Mouse (Mus musculus): Measurements from ENCODE around the gene Mri1. TPM values are rescaled to one million over a fixed set of nuclear protein-coding genes. Genes with fewer than 3 reads are reported as not detected.
A peak's percentile ranks its signal among the peaks of the same experiment; 100 is the strongest.

Gene Mri1
- polyA plus RNA-seq, 1 experiment from 2014 or later, result 45.4 TPM

DNA sequence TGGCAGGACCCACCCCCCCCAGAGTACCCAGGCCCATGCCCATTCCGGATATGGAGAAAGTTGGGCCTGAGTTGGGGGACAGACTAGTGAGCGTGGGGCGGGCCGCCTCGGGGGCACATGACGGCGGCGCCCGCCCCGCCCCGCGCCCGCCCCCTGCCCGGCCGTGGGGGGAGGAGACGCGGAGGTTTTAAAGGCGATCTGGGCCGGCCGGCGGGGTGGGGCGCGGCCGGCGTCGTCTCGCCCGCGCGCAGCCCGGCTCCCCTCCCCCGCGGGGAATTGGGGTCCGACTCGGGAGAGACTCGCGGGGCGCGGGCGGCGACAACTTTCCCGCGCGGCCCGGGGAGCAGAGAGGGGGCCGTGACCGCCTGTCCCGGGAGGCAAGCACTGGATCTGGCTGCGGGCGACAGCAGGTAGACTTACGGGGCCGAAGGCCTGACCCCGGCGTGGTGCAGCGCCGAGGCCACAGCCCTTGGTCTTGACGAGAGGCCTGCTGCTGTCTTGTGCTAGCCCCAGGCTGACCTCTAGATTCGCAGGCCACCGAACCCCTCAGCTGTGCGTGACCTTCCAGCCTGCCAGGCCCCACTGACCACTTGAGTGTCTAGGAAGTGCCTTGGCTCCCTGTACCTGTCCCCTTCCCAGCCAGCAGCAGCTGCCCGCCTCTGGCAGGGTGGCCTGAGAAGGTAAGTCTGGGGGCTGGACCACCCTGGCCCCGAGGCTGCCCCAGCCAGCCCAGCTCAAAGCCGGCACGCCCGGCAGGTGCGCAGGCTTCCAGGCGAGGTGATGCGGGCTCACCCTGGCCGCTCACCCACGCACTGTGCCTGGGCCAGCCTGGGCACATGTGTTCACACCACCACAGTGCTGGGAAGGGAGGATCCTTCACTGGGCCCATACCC is 56.2 kb downstream of the Mri1 start:
- Histone ChIP-seq H3K27ac (replicated peaks in 1 of 2; ENCODE audit: control insufficient read depth in 1 of 2, insufficient read depth in 1 of 2, low read depth in 2 of 2, low read length in 2 of 2) (peak overlapping the region; percentile 98 to 99), H3K27me3 (ENCODE audit: control insufficient read depth, insufficient read depth, low read length) (no peaks in the 10 kb centered on the region), H3K9me3 (ENCODE audit: control insufficient read depth, low read length) (no peaks in the 10 kb centered on the region), H3K4me3 (ENCODE audit: control insufficient read depth in 1 of 2, insufficient read depth in 1 of 2, low read depth in 1 of 2, low read length in 2 of 2) (peak overlapping the region; percentile 64 to 83), H3K9ac (ENCODE audit: low read length) (peak overlapping the region; percentile 95), H3K4me2 (ENCODE audit: low read length) (peak overlapping the region; percentile 91), H3K36me3 (ENCODE audit: control insufficient read depth, insufficient read depth, low read length) (peaks cover 20% of the 10 kb centered on the region), H3K4me1 (ENCODE audit: control insufficient read depth in 2 of 2, insufficient read depth in 2 of 2, low read length in 2 of 2) (peaks cover 41 to 55% of the 10 kb centered on the region in 2 experiments)
- ATAC-seq (ENCODE audit: insufficient number of reproducible peaks, insufficient read depth, low FRiP score, low read depth), result peak; percentile 35
- WGBS, result 3% methylated on average over 51 of the region's 70 CpGs

DNA sequence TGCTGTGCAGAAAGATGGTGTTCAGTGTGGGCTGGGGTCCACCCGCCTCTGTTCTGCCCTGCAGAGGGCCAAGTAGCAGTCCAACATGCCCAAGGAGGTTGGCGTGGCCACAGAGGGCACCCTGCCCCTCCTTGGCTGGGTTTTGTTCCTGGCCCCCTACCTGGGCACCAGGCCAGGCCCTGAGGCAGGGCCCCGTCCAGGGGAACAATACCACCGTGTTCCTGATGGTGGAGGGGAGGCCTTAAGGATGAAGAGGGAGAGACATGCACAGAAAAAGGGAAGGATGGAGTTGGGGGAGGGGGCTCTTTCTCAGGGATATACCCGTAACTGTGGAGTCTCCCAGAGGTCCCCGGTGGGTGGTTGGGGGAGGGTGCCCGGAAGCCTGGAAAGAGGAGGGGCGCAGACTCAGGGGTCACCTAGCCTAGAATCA is 57.0 kb downstream of the Mri1 start:
- H3K4me2 ChIP-seq (ENCODE audit: low read length), result peak overlapping the region; percentile 91
- no peaks in the 10 kb centered on the region for H3K9me3 ChIP-seq (ENCODE audit: control insufficient read depth, low read length)
- H3K27ac ChIP-seq (replicated peaks in 1 of 2; ENCODE audit: control insufficient read depth in 1 of 2, insufficient read depth in 1 of 2, low read depth in 2 of 2, low read length in 2 of 2), result peak overlapping the region; percentile 91 to 99
- H3K4me3 ChIP-seq (ENCODE audit: control insufficient read depth in 1 of 2, insufficient read depth in 1 of 2, low read depth in 1 of 2, low read length in 2 of 2), result peak overlapping the region; percentile 64 to 83
- 22% methylated on average over 8 of the region's 8 CpGs for WGBS
- no peaks in the 10 kb centered on the region for H3K27me3 ChIP-seq (ENCODE audit: control insufficient read depth, insufficient read depth, low read length)
- no peak for ATAC-seq (ENCODE audit: insufficient number of reproducible peaks, insufficient read depth, low FRiP score, low read depth)
- H3K4me1 ChIP-seq (ENCODE audit: control insufficient read depth in 2 of 2, insufficient read depth in 2 of 2, low read length in 2 of 2), result peaks cover 41 to 55% of the 10 kb centered on the region in 2 experiments
- peak overlapping the region; percentile 95 for H3K9ac ChIP-seq (ENCODE audit: low read length)
- H3K36me3 ChIP-seq (ENCODE audit: control insufficient read depth, insufficient read depth, low read length), result peaks cover 13% of the 10 kb centered on the region

MicroRNAs within 50 kb of the gene (microRNA counts, 519-probe panel; counts per million panel counts)
- microRNA mmu-miR-23a, result 6,889 counts per million, percentile 92 among the panel's probes with 10 or more counts
- microRNA mmu-miR-27a, result 7,147 counts per million, percentile 94 among the panel's probes with 10 or more counts

Small RNA genes within 50 kb of the gene (microRNA-seq; reads per million reads assigned to microRNA genes)
- gene Mir23a (27,298 reads per million, percentile 97 among the genes with 10 or more reads in this experiment), gene Mir24-2 (not detected), gene Mir27a (335 reads per million, percentile 68 among the genes with 10 or more reads in this experiment), gene Mir3074-2 (not detected)

Other genes starting within 250 kb of the Mri1 start
- gene 2210011C24Rik, start 245.2 kb downstream of the Mri1 start, polyA plus RNA-seq (2014; fragmentation: Nextera tagmentation; extraction: Ambion mirVana), result 0.16 and 0.20 TPM in 2 replicates
- 0.13 and 1.2 TPM in 2 replicates for gene Palm3, start 235.9 kb downstream of the Mri1 start, polyA plus RNA-seq (2014; fragmentation: Nextera tagmentation; extraction: Ambion mirVana)
- 6.1 and 6.3 TPM in 2 replicates for gene Il27ra, start 214.7 kb downstream of the Mri1 start, polyA plus RNA-seq (2014; fragmentation: Nextera tagmentation; extraction: Ambion mirVana)
- not detected in 2 replicates for gene Rln3, start 212.3 kb downstream of the Mri1 start, polyA plus RNA-seq (2014; fragmentation: Nextera tagmentation; extraction: Ambion mirVana)
- gene Gm10643, start 192.2 kb downstream of the Mri1 start, polyA plus RNA-seq (2014; fragmentation: Nextera tagmentation; extraction: Ambion mirVana), result 1.1 and 1.6 TPM in 2 replicates
- gene Rfx1, start 190.5 kb downstream of the Mri1 start, polyA plus RNA-seq (2014; fragmentation: Nextera tagmentation; extraction: Ambion mirVana), result 6.1 and 6.3 TPM in 2 replicates
- gene Dcaf15, start 152.6 kb downstream of the Mri1 start, polyA plus RNA-seq (2014; fragmentation: Nextera tagmentation; extraction: Ambion mirVana), result 6.3 and 6.4 TPM in 2 replicates
- gene Podnl1, start 131.3 kb downstream of the Mri1 start, polyA plus RNA-seq (2014; fragmentation: Nextera tagmentation; extraction: Ambion mirVana), result 0.08 and 0.16 TPM in 2 replicates
- 9.3 and 11.8 TPM in 2 replicates for gene Cc2d1a, start 109.4 kb downstream of the Mri1 start, polyA plus RNA-seq (2014; fragmentation: Nextera tagmentation; extraction: Ambion mirVana)
- 0.43 and 0.63 TPM in 2 replicates for gene 4930432K21Rik, start 109.3 kb downstream of the Mri1 start, polyA plus RNA-seq (2014; fragmentation: Nextera tagmentation; extraction: Ambion mirVana)
- 2.4 and 3.8 TPM in 2 replicates for gene Nanos3, start 72.1 kb downstream of the Mri1 start, polyA plus RNA-seq (2014; fragmentation: Nextera tagmentation; extraction: Ambion mirVana)
- 6.7 and 7.3 TPM in 2 replicates for gene Zswim4, start 20.3 kb downstream of the Mri1 start, polyA plus RNA-seq (2014; fragmentation: Nextera tagmentation; extraction: Ambion mirVana)
- gene D8Ertd738e, start 7.6 kb downstream of the Mri1 start, polyA plus RNA-seq (2014; fragmentation: Nextera tagmentation; extraction: Ambion mirVana), result 359 and 400 TPM in 2 replicates
- 17.5 and 20.8 TPM in 2 replicates for gene Ccdc130, start 13.1 kb upstream of the Mri1 start, polyA plus RNA-seq (2014; fragmentation: Nextera tagmentation; extraction: Ambion mirVana)
- 8.4 and 9.7 TPM in 2 replicates for gene Cacna1a, start 131.1 kb upstream of the Mri1 start, polyA plus RNA-seq (2014; fragmentation: Nextera tagmentation; extraction: Ambion mirVana)

All from heart, embryonic 14.5 days (tissue).